Mouse (Mus musculus): ENCODE results near the gene H3f3a. TPM values are rescaled to one million over a fixed set of nuclear protein-coding genes. Genes with fewer than 3 reads are reported as not detected.

Gene H3f3a
- polyA plus RNA-seq, 1 experiment, result 597 TPM

GRCm38 (mm10) chr1:180774664-180775063, 39.1 kb downstream of the H3f3a start:
- no peak overlapping the region for H3K4me3 ChIP-seq
- no peaks in the 10 kb centered on the region for H3K36me3 ChIP-seq (ENCODE audit: control insufficient read depth, insufficient read depth)
- no peaks in the 10 kb centered on the region for H3K27me3 ChIP-seq (ENCODE audit: control insufficient read depth, insufficient read depth, insufficient read length)
- TF ChIP-seq POLR2A (IDR thresholded peaks at IDR 0.05; ENCODE audit: insufficient read length, low read depth) (no peak), TCF12 (IDR thresholded peaks at IDR 0.05; ENCODE audit: insufficient read depth, poor library complexity, severe bottlenecking) (no peak), POLR2AphosphoS2 (IDR thresholded peaks at IDR 0.05; ENCODE audit: insufficient read length, low read depth) (no peak), CEBPB (IDR thresholded peaks at IDR 0.05; ENCODE audit: insufficient read depth, poor library complexity, severe bottlenecking) (no peak), REST (IDR thresholded peaks at IDR 0.05; ENCODE audit: insufficient read depth, insufficient read length) (no peak)
- no peaks in the 10 kb centered on the region for H3K79me2 ChIP-seq (ENCODE audit: control insufficient read depth, insufficient read depth)
- no peak overlapping the region for H3K4me2 ChIP-seq (ENCODE audit: low read depth)
- no peak overlapping the region for H3ac ChIP-seq (ENCODE audit: control insufficient read depth, insufficient read length)

- Histone ChIP-seq H3K36me3 (ENCODE audit: control insufficient read depth, insufficient read depth) (no peaks in the 10 kb centered on the region), H3K27me3 (ENCODE audit: control insufficient read depth, insufficient read depth, insufficient read length) (no peaks in the 10 kb centered on the region), H3K79me2 (ENCODE audit: control insufficient read depth, insufficient read depth) (no peaks in the 10 kb centered on the region), H3K4me2 (ENCODE audit: low read depth) (no peak overlapping the region), H3K4me3 (no peak overlapping the region), H3ac (ENCODE audit: control insufficient read depth, insufficient read length) (no peak overlapping the region)
- TF ChIP-seq POLR2A (IDR thresholded peaks at IDR 0.05; ENCODE audit: insufficient read length, low read depth) (no peak), MAX (IDR thresholded peaks at IDR 0.05; ENCODE audit: low read depth) (no peak), TCF3 (IDR thresholded peaks at IDR 0.05; ENCODE audit: insufficient read length, low read depth) (no peak), REST (IDR thresholded peaks at IDR 0.05; ENCODE audit: insufficient read depth, insufficient read length) (no peak), POLR2AphosphoS2 (IDR thresholded peaks at IDR 0.05; ENCODE audit: insufficient read length, low read depth) (no peak)
These were observed 41.5 kb downstream of the H3f3a start for GRCm38 (mm10) chr1:180772291-180772690.

GRCm38 (mm10) chr1:180771722-180772121, 42.0 kb downstream of the H3f3a start:
- Histone ChIP-seq H3K4me2 (ENCODE audit: low read depth) (no peak overlapping the region), H3K27me3 (ENCODE audit: control insufficient read depth, insufficient read depth, insufficient read length) (no peaks in the 10 kb centered on the region), H3ac (ENCODE audit: control insufficient read depth, insufficient read length) (no peak overlapping the region), H3K4me3 (no peak overlapping the region), H3K79me2 (ENCODE audit: control insufficient read depth, insufficient read depth) (no peaks in the 10 kb centered on the region), H3K36me3 (ENCODE audit: control insufficient read depth, insufficient read depth) (no peaks in the 10 kb centered on the region)
- TF ChIP-seq MAX (IDR thresholded peaks at IDR 0.05; ENCODE audit: low read depth) (no peak), USF1 (IDR thresholded peaks at IDR 0.05; ENCODE audit: low read depth) (no peak), MYOG (IDR thresholded peaks at IDR 0.05; ENCODE audit: control insufficient read depth in 1 of 3, insufficient read depth in 1 of 3, insufficient read length in 2 of 3, low read depth in 2 of 3) (no peak), TCF12 (IDR thresholded peaks at IDR 0.05; ENCODE audit: insufficient read depth, poor library complexity, severe bottlenecking) (no peak), E2F4 (IDR thresholded peaks at IDR 0.05; ENCODE audit: insufficient read depth) (no peak), REST (IDR thresholded peaks at IDR 0.05; ENCODE audit: insufficient read depth, insufficient read length) (no peak), CEBPB (IDR thresholded peaks at IDR 0.05; ENCODE audit: insufficient read depth, poor library complexity, severe bottlenecking) (no peak), MYOD1 (IDR thresholded peaks at IDR 0.05; ENCODE audit: control insufficient read depth in 1 of 3, insufficient read length in 2 of 3, low read depth in 2 of 3) (no peak), SRF (IDR thresholded peaks at IDR 0.05; ENCODE audit: control insufficient read depth, insufficient read length, low read depth) (no peak), TCF3 (IDR thresholded peaks at IDR 0.05; ENCODE audit: insufficient read length, low read depth) (no peak), POLR2A (IDR thresholded peaks at IDR 0.05; ENCODE audit: insufficient read length, low read depth) (no peak), POLR2AphosphoS2 (IDR thresholded peaks at IDR 0.05; ENCODE audit: insufficient read length, low read depth) (no peak)

GRCm38 (mm10) chr1:180771306-180771705, 42.4 kb downstream of the H3f3a start:
- Histone ChIP-seq H3ac (ENCODE audit: control insufficient read depth, insufficient read length) (no peak overlapping the region), H3K27me3 (ENCODE audit: control insufficient read depth, insufficient read depth, insufficient read length) (no peaks in the 10 kb centered on the region)

More at GRCm38 (mm10) chr1:180771306-180771705, 42.4 kb downstream of the H3f3a start:
- Histone ChIP-seq H3K4me3 (no peak overlapping the region), H3K79me2 (ENCODE audit: control insufficient read depth, insufficient read depth) (no peaks in the 10 kb centered on the region), H3K36me3 (ENCODE audit: control insufficient read depth, insufficient read depth) (no peaks in the 10 kb centered on the region), H3K4me2 (ENCODE audit: low read depth) (no peak overlapping the region)
- TF ChIP-seq POLR2AphosphoS2 (IDR thresholded peaks at IDR 0.05; ENCODE audit: insufficient read length, low read depth) (no peak), TCF12 (IDR thresholded peaks at IDR 0.05; ENCODE audit: insufficient read depth, poor library complexity, severe bottlenecking) (no peak), REST (IDR thresholded peaks at IDR 0.05; ENCODE audit: insufficient read depth, insufficient read length) (no peak), CEBPB (IDR thresholded peaks at IDR 0.05; ENCODE audit: insufficient read depth, poor library complexity, severe bottlenecking) (no peak), POLR2A (IDR thresholded peaks at IDR 0.05; ENCODE audit: insufficient read length, low read depth) (no peak), MYOD1 (IDR thresholded peaks at IDR 0.05; ENCODE audit: control insufficient read depth in 1 of 3, insufficient read length in 2 of 3, low read depth in 2 of 3) (no peak), E2F4 (IDR thresholded peaks at IDR 0.05; ENCODE audit: insufficient read depth) (no peak), TCF3 (IDR thresholded peaks at IDR 0.05; ENCODE audit: insufficient read length, low read depth) (no peak), SRF (IDR thresholded peaks at IDR 0.05; ENCODE audit: control insufficient read depth, insufficient read length, low read depth) (no peak), USF1 (IDR thresholded peaks at IDR 0.05; ENCODE audit: low read depth) (no peak), MYOG (IDR thresholded peaks at IDR 0.05; ENCODE audit: control insufficient read depth in 1 of 3, insufficient read depth in 1 of 3, insufficient read length in 2 of 3, low read depth in 2 of 3) (no peak), MAX (IDR thresholded peaks at IDR 0.05; ENCODE audit: low read depth) (no peak)

All from myocyte (in vitro differentiated cells).